Mouse (Mus musculus): ENCODE results near the gene Dnaic2.

DNA sequence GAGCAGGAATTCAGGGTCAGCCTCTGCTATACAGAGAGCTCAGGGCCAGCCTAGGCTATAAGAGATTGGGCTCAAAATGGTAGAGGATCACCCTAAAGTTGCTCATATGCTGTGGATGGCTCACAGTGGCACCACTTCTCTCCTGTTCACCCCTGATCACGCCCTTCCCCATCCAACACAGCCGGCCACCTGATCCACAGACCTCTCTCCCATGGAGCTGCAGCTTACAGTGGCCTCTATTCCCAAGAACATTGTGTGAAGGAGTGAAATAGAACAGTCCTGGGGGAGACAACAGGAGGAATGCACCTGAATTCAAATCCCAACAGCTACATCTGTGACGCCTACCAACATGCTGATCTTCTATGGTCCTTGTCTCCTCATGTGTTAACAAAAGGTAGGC lies 71.4 kb downstream of the Dnaic2 start, which contains the start of gene Gpr142:
- TF ChIP-seq CTCF (IDR thresholded peaks at IDR 0.05; ENCODE audit: low read depth): no peak
- no peak for TF ChIP-seq EP300 (IDR thresholded peaks at IDR 0.05; ENCODE audit: low read depth)

Data from liver, embryonic 14.5 days (tissue).